12 mouse cellular contexts compared by ENCODE assay signal in the genomic region with DNA sequence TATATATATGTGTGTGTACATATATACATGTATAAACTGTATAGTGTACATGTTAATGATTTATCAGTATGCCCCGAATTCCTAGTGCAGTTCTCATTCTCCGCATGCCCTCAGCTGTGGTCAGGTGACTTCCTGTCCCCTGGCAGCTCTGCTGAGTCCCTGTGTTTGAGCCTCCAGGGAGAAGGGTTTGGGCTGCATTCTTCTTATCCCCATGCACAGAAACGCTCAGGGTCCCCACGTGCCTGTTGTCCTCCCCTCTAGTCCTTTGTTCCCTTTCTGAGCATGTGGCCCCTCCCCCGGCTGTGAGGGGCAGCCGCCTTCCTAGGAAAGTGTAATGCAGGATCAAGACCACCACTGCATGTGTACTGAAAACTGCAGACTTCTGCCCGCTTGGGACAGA. TPM values are rescaled to one million over a fixed set of nuclear protein-coding genes. Genes with fewer than 3 reads are reported as not detected.
DNase-seq lines count a peak whose midpoint lies in the region; ATAC-seq and TF ChIP-seq lines count a peak whose summit lies in the region.
"Had no signal": no experiment of that assay in that cellular context is flagged by ENCODE, and none has a peak within 500 bp of the region (broad histone marks: within the 10 kb centered on the region; RNA-seq: fewer than 3 reads in every experiment).

No protein-coding gene starts in this region.

- H3K4me3 ChIP-seq in heart, embryonic 13.5 days: no peak overlapping the region
- H3K4me3 ChIP-seq in heart, adult 2 months: no peak overlapping the region
- H3K4me3 ChIP-seq in midbrain, embryonic 12.5 days: no peak overlapping the region
- no peak overlapping the region for H3K4me3 ChIP-seq in midbrain, embryonic 16.5 days (ENCODE audit: low read depth, low read length)
- no peak overlapping the region for H3K4me3 ChIP-seq in hindbrain, embryonic 12.5 days

- intact Hi-C loops in heart, adult 2 months (cut with DNase I): no loop called here

- no peak for TF ChIP-seq CTCF in heart, adult 2 months (IDR thresholded peaks at IDR 0.05)

- TF ChIP-seq POLR2A in heart, adult 2 months (IDR thresholded peaks at IDR 0.05; ENCODE audit: insufficient read depth, low read depth, low read length): no peak

- H3K9ac ChIP-seq in heart, embryonic 13.5 days: peak overlapping the region; percentile 38; the same call in 1 of the 2 replicates
- no peak overlapping the region for H3K9ac ChIP-seq in heart, adult 2 months (ENCODE audit: low read depth, low read length)
- H3K9ac ChIP-seq in midbrain, embryonic 12.5 days (replicated peaks): no peak overlapping the region; the same call in 1 of the 2 replicates
- H3K9ac ChIP-seq in midbrain, embryonic 16.5 days (ENCODE audit: low read depth, low read length): no peak overlapping the region; the same call in 1 of the 2 replicates
- peak overlapping the region; percentile 23 for H3K9ac ChIP-seq in hindbrain, embryonic 12.5 days
- H3K9ac ChIP-seq: liver, postnatal 0 days had no signal

- peak overlapping the region; percentile 33; the same call in 1 of the 2 replicates for H3K27ac ChIP-seq in heart, embryonic 13.5 days (replicated peaks)
- no peak overlapping the region for H3K27ac ChIP-seq in heart, adult 2 months
- 0 out of 2 replicates have a peak overlapping the region, but pooled peaks have one; percentile 4 for H3K27ac ChIP-seq in midbrain, embryonic 12.5 days (replicated peaks)
- no peak overlapping the region for H3K27ac ChIP-seq in midbrain, embryonic 16.5 days (ENCODE audit: low read length)
- 0 out of 2 replicates have a peak overlapping the region, but pooled peaks have one; percentile 13 for H3K27ac ChIP-seq in hindbrain, embryonic 12.5 days

- H3K4me2 ChIP-seq in heart, embryonic 13.5 days: no peak overlapping the region
- H3K4me2 ChIP-seq in midbrain, embryonic 12.5 days (replicated peaks): peak overlapping the region; percentile 1; the same call in 1 of the 2 replicates
- H3K4me2 ChIP-seq in midbrain, embryonic 16.5 days (ENCODE audit: low read length): no peak overlapping the region
- H3K4me2 ChIP-seq in hindbrain, embryonic 12.5 days (replicated peaks): 0 out of 2 replicates have a peak overlapping the region, but pooled peaks have one; percentile 9

- peaks cover 21% of the 10 kb centered on the region for H3K36me3 ChIP-seq in heart, embryonic 13.5 days
- H3K36me3 ChIP-seq in heart, adult 2 months (ENCODE audit: control insufficient read depth, insufficient read depth, low read length): no peaks in the 10 kb centered on the region
- peaks cover 23% of the 10 kb centered on the region for H3K36me3 ChIP-seq in midbrain, embryonic 12.5 days
- H3K36me3 ChIP-seq in midbrain, embryonic 16.5 days (ENCODE audit: control insufficient read depth, insufficient read depth, low read length): peaks cover 10% of the 10 kb centered on the region
- peaks cover 22% of the 10 kb centered on the region for H3K36me3 ChIP-seq in hindbrain, embryonic 12.5 days

- no peak for DNase-seq in heart, adult 2 months
- DNase-seq in retina, postnatal 1 day: peak; percentile 64
- no peak for DNase-seq in cerebellum, adult 11-12 months
- no peak for DNase-seq in cerebellum, postnatal 25 days
- DNase-seq: cerebellum, adult 8-10 months; liver, postnatal 0 days had no signal

- no peaks in the 10 kb centered on the region for H3K79me2 ChIP-seq in heart, adult 2 months (replicated peaks; ENCODE audit: control insufficient read depth, insufficient read depth, low read length)

- ATAC-seq in heart, embryonic 13.5 days (ENCODE audit: extremely low read depth, insufficient number of reproducible peaks, low FRiP score, low TSS enrichment): no peak
- ATAC-seq in midbrain, embryonic 12.5 days (ENCODE audit: low FRiP score, low read depth): peak; percentile 85
- ATAC-seq in midbrain, embryonic 16.5 days: no peak; the same call in 1 of the 2 replicates
- peak; percentile 70 for ATAC-seq in hindbrain, embryonic 12.5 days (ENCODE audit: low FRiP score)
- ATAC-seq: liver, postnatal 0 days had no signal

- peaks cover 50% of the 10 kb centered on the region for H3K4me1 ChIP-seq in heart, embryonic 13.5 days
- H3K4me1 ChIP-seq in heart, adult 2 months (ENCODE audit: control insufficient read depth, insufficient read depth, low read length): no peaks in the 10 kb centered on the region
- peaks cover 22% of the 10 kb centered on the region for H3K4me1 ChIP-seq in midbrain, embryonic 12.5 days
- H3K4me1 ChIP-seq in midbrain, embryonic 16.5 days (ENCODE audit: control insufficient read depth, insufficient read depth, low read length): peaks cover 4% of the 10 kb centered on the region; the same call in 1 of the 2 replicates
- peaks cover 31% of the 10 kb centered on the region for H3K4me1 ChIP-seq in hindbrain, embryonic 12.5 days

- no peaks in the 10 kb centered on the region for H3K27me3 ChIP-seq in heart, embryonic 13.5 days (replicated peaks)
- H3K27me3 ChIP-seq in heart, adult 2 months (ENCODE audit: control insufficient read depth, insufficient read depth, low read length): no peaks in the 10 kb centered on the region
- no peaks in the 10 kb centered on the region for H3K27me3 ChIP-seq in midbrain, embryonic 12.5 days
- no peaks in the 10 kb centered on the region for H3K27me3 ChIP-seq in midbrain, embryonic 16.5 days (ENCODE audit: control insufficient read depth, insufficient read depth, low read depth, low read length)
- H3K27me3 ChIP-seq in hindbrain, embryonic 12.5 days: no peaks in the 10 kb centered on the region

- TF ChIP-seq EP300 in heart, adult 2 months (IDR thresholded peaks at IDR 0.05; ENCODE audit: insufficient read depth, low read depth, low read length): no peak

- H3K9me3 ChIP-seq in heart, embryonic 13.5 days: no peaks in the 10 kb centered on the region
- H3K9me3 ChIP-seq in midbrain, embryonic 12.5 days: no peaks in the 10 kb centered on the region
- no peaks in the 10 kb centered on the region for H3K9me3 ChIP-seq in midbrain, embryonic 16.5 days (replicated peaks; ENCODE audit: control insufficient read depth, low read length, poor library complexity, severe bottlenecking)
- no peaks in the 10 kb centered on the region for H3K9me3 ChIP-seq in hindbrain, embryonic 12.5 days (replicated peaks)

- WGBS in heart, embryonic 13.5 days: 14% methylated on average over 7 of the region's 7 CpGs
- WGBS in heart, adult 2 months: 47% methylated on average over 7 of the region's 7 CpGs
- WGBS in midbrain, embryonic 12.5 days: 8% methylated on average over 7 of the region's 7 CpGs
- WGBS in midbrain, embryonic 16.5 days: 9% methylated on average over 7 of the region's 7 CpGs
- 5% methylated on average over 7 of the region's 7 CpGs for WGBS in hindbrain, embryonic 12.5 days

RNA-seq across cellular contexts. Expression of a gene that starts 3.8 kb away (rescaled TPM):
- 40.7 and 45.8 TPM in 2 replicates for polyA plus RNA-seq in heart, embryonic 13.5 days (2015; fragmentation: Nextera tagmentation; extraction: Ambion mirVana)
- total RNA-seq in heart, adult 2 months (2021): 10 to 100 TPM; 35.8 to 51.2 TPM
- polyA plus RNA-seq in heart, adult 2 months (2012; rRNA removed): 268 and 304 TPM in 2 replicates
- not detected in 2 replicates for polyA plus RNA-seq in midbrain, embryonic 12.5 days (2016; fragmentation: Nextera tagmentation; extraction: Ambion mirVana)
- not detected in 2 replicates for polyA plus RNA-seq in midbrain, embryonic 16.5 days (2015; fragmentation: Nextera tagmentation; extraction: Ambion mirVana)
- not detected in 2 replicates for polyA plus RNA-seq in hindbrain, embryonic 12.5 days (2016; fragmentation: Nextera tagmentation; extraction: Ambion mirVana)
- polyA plus RNA-seq: C2C12; gonadal fat pad, adult 2 months had no signal

RNA-seq across cellular contexts. Expression of a gene that starts 22.7 kb away (rescaled TPM):
- polyA plus RNA-seq in heart, embryonic 13.5 days (2015; fragmentation: Nextera tagmentation; extraction: Ambion mirVana): 24.4 and 25.4 TPM in 2 replicates
- total RNA-seq in heart, adult 2 months (2021): under 1 TPM; 0.16 to 0.34 TPM
- 0.59 and 0.64 TPM in 2 replicates for polyA plus RNA-seq in heart, adult 2 months (2012; rRNA removed)
- polyA plus RNA-seq in midbrain, embryonic 12.5 days (2016; fragmentation: Nextera tagmentation; extraction: Ambion mirVana): 60.6 and 61.9 TPM in 2 replicates
- 3.9 and 5.2 TPM in 2 replicates for polyA plus RNA-seq in midbrain, embryonic 16.5 days (2015; fragmentation: Nextera tagmentation; extraction: Ambion mirVana)
- 39.4 and 41.0 TPM in 2 replicates for polyA plus RNA-seq in hindbrain, embryonic 12.5 days (2016; fragmentation: Nextera tagmentation; extraction: Ambion mirVana)

RNA-seq across cellular contexts. Expression of a gene that starts 54.5 kb away (rescaled TPM):
- 2.1 and 3.1 TPM in 2 replicates for polyA plus RNA-seq in heart, embryonic 13.5 days (2015; fragmentation: Nextera tagmentation; extraction: Ambion mirVana)
- total RNA-seq in heart, adult 2 months (2021): 1 to 10 TPM; 6.4 to 7.2 TPM
- polyA plus RNA-seq in heart, adult 2 months (2012; rRNA removed): 5.2 and 5.4 TPM in 2 replicates
- 73.3 and 78.2 TPM in 2 replicates for polyA plus RNA-seq in midbrain, embryonic 12.5 days (2016; fragmentation: Nextera tagmentation; extraction: Ambion mirVana)
- polyA plus RNA-seq in midbrain, embryonic 16.5 days (2015; fragmentation: Nextera tagmentation; extraction: Ambion mirVana): 27.9 and 33.2 TPM in 2 replicates
- 63.3 and 75.2 TPM in 2 replicates for polyA plus RNA-seq in hindbrain, embryonic 12.5 days (2016; fragmentation: Nextera tagmentation; extraction: Ambion mirVana)
- polyA plus RNA-seq: C2C12 had no signal

Comparison
In these comparisons a context has a peak if more than half of its experiments do, and no peak if none do; other contexts are left out.
1. ATAC-seq: peak in midbrain, embryonic 12.5 days (single experiment) and hindbrain, embryonic 12.5 days (single experiment); none in heart, embryonic 13.5 days (single experiment) and midbrain, embryonic 16.5 days (single experiment).
2. H3K27ac ChIP-seq: peak in heart, embryonic 13.5 days (single experiment), midbrain, embryonic 12.5 days (single experiment) and hindbrain, embryonic 12.5 days (single experiment); none in heart, adult 2 months (single experiment) and midbrain, embryonic 16.5 days (single experiment).
3. H3K4me2 ChIP-seq: peak in midbrain, embryonic 12.5 days (single experiment) and hindbrain, embryonic 12.5 days (single experiment); none in heart, embryonic 13.5 days (single experiment) and midbrain, embryonic 16.5 days (single experiment).
4. H3K9ac ChIP-seq: peak in heart, embryonic 13.5 days (single experiment) and hindbrain, embryonic 12.5 days (single experiment); none in heart, adult 2 months (single experiment), midbrain, embryonic 12.5 days (single experiment) and midbrain, embryonic 16.5 days (single experiment).
5. RNA of a gene that starts 3.8 kb away (polyA plus RNA-seq): 268 to 304 TPM in heart, adult 2 months and 40.7 to 45.8 TPM in heart, embryonic 13.5 days; not detected in midbrain, embryonic 12.5 days, not detected in midbrain, embryonic 16.5 days and not detected in hindbrain, embryonic 12.5 days; every median in the first group is over 10 times any median in the second.